Mouse (Mus musculus): Measurements from ENCODE around the gene Dcun1d1.
A peak's percentile ranks its signal among the peaks of the same experiment; 100 is the strongest.

DNA sequence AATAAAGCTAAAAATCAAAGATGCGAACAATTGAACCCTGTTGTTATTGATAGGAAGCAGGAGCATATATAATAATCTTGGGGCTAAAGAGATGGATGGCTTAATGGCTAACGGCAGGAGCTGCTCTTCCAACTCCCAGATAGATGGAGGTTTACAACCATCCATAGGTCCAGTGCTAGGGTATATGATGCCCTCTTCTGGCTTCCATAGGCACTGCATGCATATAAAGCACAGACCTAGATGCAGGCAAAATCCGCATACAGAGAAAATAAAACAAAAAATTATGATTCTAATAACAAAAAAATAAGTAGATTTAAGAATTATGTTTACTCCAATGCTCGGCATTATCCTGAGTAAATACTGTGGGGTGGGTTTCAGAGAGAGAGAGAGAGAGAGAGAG lies 35.7 kb upstream of the Dcun1d1 start:
- 0 out of 2 replicates have a peak, but pooled peaks have one; percentile 52 for TF ChIP-seq ZC3H11A (IDR thresholded peaks at IDR 0.05; ENCODE audit: borderline replicate concordance, low read depth, low read length)
- no peak for TF ChIP-seq HCFC1 (IDR thresholded peaks at IDR 0.05; ENCODE audit: borderline replicate concordance, insufficient read depth, low read length)
